Mouse (Mus musculus): ENCODE measurements around the gene Etv6. TPM values are rescaled to one million over a fixed set of nuclear protein-coding genes. Genes with fewer than 3 reads are reported as not detected.

Etv6 gene
- total and polyA plus RNA-seq, 2 experiments from 2014 or later: 6.1 to 30.3 TPM

- H3K9me3 ChIP-seq (replicated peaks; ENCODE audit: control insufficient read depth, low read length): no peaks in the 10 kb centered on the region
- H3K36me3 ChIP-seq (replicated peaks; ENCODE audit: control insufficient read depth, insufficient read depth, low read length): no peaks in the 10 kb centered on the region
- peak overlapping the region; percentile 20; the same call in 1 of the 2 replicates for H3K4me2 ChIP-seq (ENCODE audit: low read depth, low read length)
- 56% methylated on average over 17 of the region's 17 CpGs for WGBS
- no peak overlapping the region; the same call in 1 of the 2 replicates for H3K9ac ChIP-seq (replicated peaks; ENCODE audit: low read depth, low read length)
- DNase-seq (ENCODE audit: low spot score) (no peak), ATAC-seq (ENCODE audit: insufficient read depth, low read depth) (peak; percentile 40; the same call in 1 of the 2 replicates)
- H3K4me3 ChIP-seq (ENCODE audit: low read depth, low read length): no peak overlapping the region
- peak overlapping the region; percentile 44 for H3K27ac ChIP-seq (ENCODE audit: low read depth)
- H3K27me3 ChIP-seq (ENCODE audit: control insufficient read depth, insufficient read depth, low read length): no peaks in the 10 kb centered on the region
- no peak for TF ChIP-seq EP300 (IDR thresholded peaks at IDR 0.05; ENCODE audit: low read depth)
- no peak for TF ChIP-seq CTCF (IDR thresholded peaks at IDR 0.05; ENCODE audit: low read depth)
- peaks cover 38% of the 10 kb centered on the region for H3K4me1 ChIP-seq (ENCODE audit: control insufficient read depth, insufficient read depth)
These were observed 136.6 kb downstream of the Etv6 start for GRCm38 (mm10) chr6:134171906-134172728.

GRCm38 (mm10) chr6:134173439-134173838 lies 137.9 kb downstream of the Etv6 start:
- peak; percentile 19; the same call in 1 of the 2 replicates for ATAC-seq (ENCODE audit: insufficient read depth, low read depth)
- TF ChIP-seq EP300 (IDR thresholded peaks at IDR 0.05; ENCODE audit: low read depth): no peak
- H3K4me3 ChIP-seq (ENCODE audit: low read depth, low read length): no peak overlapping the region
- peaks cover 33% of the 10 kb centered on the region for H3K4me1 ChIP-seq (ENCODE audit: control insufficient read depth, insufficient read depth)
- H3K36me3 ChIP-seq (replicated peaks; ENCODE audit: control insufficient read depth, insufficient read depth, low read length): no peaks in the 10 kb centered on the region
- H3K9me3 ChIP-seq (replicated peaks; ENCODE audit: control insufficient read depth, low read length): no peaks in the 10 kb centered on the region
- H3K9ac ChIP-seq (replicated peaks; ENCODE audit: low read depth, low read length): no peak overlapping the region
- WGBS: 56% methylated on average over 6 of the region's 6 CpGs
- no peak overlapping the region for H3K4me2 ChIP-seq (ENCODE audit: low read depth, low read length)
- H3K27me3 ChIP-seq (ENCODE audit: control insufficient read depth, insufficient read depth, low read length): no peaks in the 10 kb centered on the region
- DNase-seq (ENCODE audit: low spot score): no peak
- H3K27ac ChIP-seq (ENCODE audit: low read depth): peak overlapping the region; percentile 43

- no peak overlapping the region for H3K27ac ChIP-seq (ENCODE audit: low read depth)
- DNase-seq (ENCODE audit: low spot score) (no peak), ATAC-seq (ENCODE audit: insufficient read depth, low read depth) (no peak)
- WGBS: 35% methylated on average over 9 of the region's 9 CpGs
- H3K9ac ChIP-seq (replicated peaks; ENCODE audit: low read depth, low read length): no peak overlapping the region
- peaks cover 26% of the 10 kb centered on the region for H3K4me1 ChIP-seq (ENCODE audit: control insufficient read depth, insufficient read depth)
- TF ChIP-seq CTCF (IDR thresholded peaks at IDR 0.05; ENCODE audit: low read depth) (no peak), EP300 (IDR thresholded peaks at IDR 0.05; ENCODE audit: low read depth) (no peak)
- H3K4me2 ChIP-seq (ENCODE audit: low read depth, low read length): no peak overlapping the region
- H3K36me3 ChIP-seq (replicated peaks; ENCODE audit: control insufficient read depth, insufficient read depth, low read length): no peaks in the 10 kb centered on the region
- no peak overlapping the region for H3K4me3 ChIP-seq (ENCODE audit: low read depth, low read length)
- no peaks in the 10 kb centered on the region for H3K9me3 ChIP-seq (replicated peaks; ENCODE audit: control insufficient read depth, low read length)
- H3K27me3 ChIP-seq (ENCODE audit: control insufficient read depth, insufficient read depth, low read length): no peaks in the 10 kb centered on the region
These were observed 139.6 kb downstream of the Etv6 start for GRCm38 (mm10) chr6:134175059-134175458.

- H3K9ac ChIP-seq (replicated peaks; ENCODE audit: low read depth, low read length): no peak overlapping the region
- H3K9me3 ChIP-seq (replicated peaks; ENCODE audit: control insufficient read depth, low read length): no peaks in the 10 kb centered on the region
- H3K27me3 ChIP-seq (ENCODE audit: control insufficient read depth, insufficient read depth, low read length): no peaks in the 10 kb centered on the region
- peaks cover 24% of the 10 kb centered on the region for H3K4me1 ChIP-seq (ENCODE audit: control insufficient read depth, insufficient read depth)
- no peak overlapping the region for H3K4me2 ChIP-seq (ENCODE audit: low read depth, low read length)
- ATAC-seq (ENCODE audit: insufficient read depth, low read depth): no peak
- no peak overlapping the region for H3K27ac ChIP-seq (ENCODE audit: low read depth)
- H3K4me3 ChIP-seq (ENCODE audit: low read depth, low read length): no peak overlapping the region
- no peaks in the 10 kb centered on the region for H3K36me3 ChIP-seq (replicated peaks; ENCODE audit: control insufficient read depth, insufficient read depth, low read length)
- WGBS: 70% methylated on average over 5 of the region's 5 CpGs
- no peak for DNase-seq (ENCODE audit: low spot score)
- TF ChIP-seq CTCF (IDR thresholded peaks at IDR 0.05; ENCODE audit: low read depth): no peak
- TF ChIP-seq EP300 (IDR thresholded peaks at IDR 0.05; ENCODE audit: low read depth): no peak
These were observed 141.7 kb downstream of the Etv6 start for GRCm38 (mm10) chr6:134177196-134177595.

GRCm38 (mm10) chr6:134182301-134182948 lies 146.9 kb downstream of the Etv6 start:
- ATAC-seq (ENCODE audit: insufficient read depth, low read depth) (peak; percentile 81), DNase-seq (ENCODE audit: low spot score) (peak; percentile 79)
- 10% methylated on average over 17 of the region's 17 CpGs for WGBS
- H3K27ac ChIP-seq (ENCODE audit: low read depth): peak overlapping the region; percentile 87
- H3K36me3 ChIP-seq (replicated peaks; ENCODE audit: control insufficient read depth, insufficient read depth, low read length): no peaks in the 10 kb centered on the region
- no peaks in the 10 kb centered on the region for H3K27me3 ChIP-seq (ENCODE audit: control insufficient read depth, insufficient read depth, low read length)
- H3K9ac ChIP-seq (replicated peaks; ENCODE audit: low read depth, low read length): no peak overlapping the region
- H3K4me3 ChIP-seq (ENCODE audit: low read depth, low read length): peak overlapping the region; percentile 18
- no peaks in the 10 kb centered on the region for H3K9me3 ChIP-seq (replicated peaks; ENCODE audit: control insufficient read depth, low read length)
- peaks cover 52% of the 10 kb centered on the region for H3K4me1 ChIP-seq (ENCODE audit: control insufficient read depth, insufficient read depth)
- TF ChIP-seq EP300 (IDR thresholded peaks at IDR 0.05; ENCODE audit: low read depth) (0 out of 2 replicates have a peak, but pooled peaks have one; percentile 28), CTCF (IDR thresholded peaks at IDR 0.05; ENCODE audit: low read depth) (no peak)
- H3K4me2 ChIP-seq (ENCODE audit: low read depth, low read length): peak overlapping the region; percentile 52

Data from heart, postnatal 0 days (tissue).